Mouse (Mus musculus) erythroblast, adult 5-6 weeks (primary cell): ENCODE measurements at regions not wholly inside any gene's neighbourhood (a gene's known extent, or its start where the extent isn't known, plus 50 kb on each side); places are given as distances from the start of the nearest gene placed in this dataset.
"Not testable (repeated sequence)": the region's sequence is repeated elsewhere in the genome, so short reads cannot be mapped to it uniquely, and the experiment has no call there.

Experiments
- ATAC-seq: replicated peaks from 2 replicates; pipeline ENCODE4 v1.8.0; 2016; ENCODE audit warnings: moderate number of reproducible peaks, mild to moderate bottlenecking, moderate TSS enrichment, inconsistent platforms; ENCODE audit not compliant: poor library complexity, low FRiP score, severe bottlenecking

- no peak for ATAC-seq
Observed at GRCm38 (mm10) chr10:108111398-108111797, 50.6 kb upstream of the Ppp1r12a start.

GRCm38 (mm10) chr10:108110891-108111290, 51.1 kb upstream of the Ppp1r12a start:
- ATAC-seq = no peak

GRCm38 (mm10) chr10:108110197-108110596, 51.8 kb upstream of the Ppp1r12a start:
- no peak for ATAC-seq

- ATAC-seq = not testable (repeated sequence)
Observed at GRCm38 (mm10) chr10:108108500-108108899, 53.5 kb upstream of the Ppp1r12a start.

- no peak for ATAC-seq
Observed at GRCm38 (mm10) chr10:108101521-108101920, 60.5 kb upstream of the Ppp1r12a start.

GRCm38 (mm10) chr10:108093043-108093442, 69.0 kb upstream of the Ppp1r12a start:
- no peak for ATAC-seq

GRCm38 (mm10) chr10:108089375-108089981, 72.5 kb upstream of the Ppp1r12a start:
- no peak for ATAC-seq

GRCm38 (mm10) chr10:108088883-108089282, 73.1 kb upstream of the Ppp1r12a start:
- ATAC-seq = no peak

- ATAC-seq = no peak
Observed at GRCm38 (mm10) chr10:108088209-108088608, 73.8 kb upstream of the Ppp1r12a start.

GRCm38 (mm10) chr10:108083220-108083619, 78.8 kb upstream of the Ppp1r12a start:
- ATAC-seq = no peak

- no peak for ATAC-seq
Observed at GRCm38 (mm10) chr10:108075144-108075543, 86.8 kb upstream of the Ppp1r12a start.

GRCm38 (mm10) chr10:108073828-108074227, 88.2 kb upstream of the Ppp1r12a start:
- ATAC-seq = no peak

GRCm38 (mm10) chr10:108072211-108072610, 89.8 kb upstream of the Ppp1r12a start:
- no peak for ATAC-seq

GRCm38 (mm10) chr10:108071424-108071823, 90.6 kb upstream of the Ppp1r12a start:
- no peak for ATAC-seq

GRCm38 (mm10) chr10:108067723-108068122, 94.3 kb upstream of the Ppp1r12a start:
- no peak for ATAC-seq

GRCm38 (mm10) chr10:108066241-108066640, 95.8 kb upstream of the Ppp1r12a start:
- ATAC-seq = no peak

GRCm38 (mm10) chr10:108061813-108062435, 100.1 kb upstream of the Ppp1r12a start:
- no peak for ATAC-seq

- no peak for ATAC-seq
Observed at GRCm38 (mm10) chr10:108060554-108060953, 101.4 kb upstream of the Ppp1r12a start.

- no peak for ATAC-seq
Observed at GRCm38 (mm10) chr10:108051637-108052036, 110.4 kb upstream of the Ppp1r12a start.

GRCm38 (mm10) chr10:108048426-108048825, 113.6 kb upstream of the Ppp1r12a start:
- no peak for ATAC-seq

GRCm38 (mm10) chr10:108043519-108043918, 118.5 kb upstream of the Ppp1r12a start:
- no peak for ATAC-seq

- ATAC-seq = no peak
Observed at GRCm38 (mm10) chr10:108040027-108040426, 122.0 kb upstream of the Ppp1r12a start.
